Mouse (Mus musculus) frontal cortex, postnatal 36 days (tissue): ENCODE data around the gene Col11a2.
A peak's percentile ranks its signal among the peaks of the same experiment; 100 is the strongest.
"Not testable (repeated sequence)": the region's sequence is repeated elsewhere in the genome, so short reads cannot be mapped to it uniquely, and the experiment has no call there.

Experiments used
- DNase-seq, 2 experiments: peaks; one replicate each; pipeline ENCODE4 v3.0.0; 2022; ENCODE audit warnings: low spot score in 2 of 2

Col11a2 gene

DNA sequence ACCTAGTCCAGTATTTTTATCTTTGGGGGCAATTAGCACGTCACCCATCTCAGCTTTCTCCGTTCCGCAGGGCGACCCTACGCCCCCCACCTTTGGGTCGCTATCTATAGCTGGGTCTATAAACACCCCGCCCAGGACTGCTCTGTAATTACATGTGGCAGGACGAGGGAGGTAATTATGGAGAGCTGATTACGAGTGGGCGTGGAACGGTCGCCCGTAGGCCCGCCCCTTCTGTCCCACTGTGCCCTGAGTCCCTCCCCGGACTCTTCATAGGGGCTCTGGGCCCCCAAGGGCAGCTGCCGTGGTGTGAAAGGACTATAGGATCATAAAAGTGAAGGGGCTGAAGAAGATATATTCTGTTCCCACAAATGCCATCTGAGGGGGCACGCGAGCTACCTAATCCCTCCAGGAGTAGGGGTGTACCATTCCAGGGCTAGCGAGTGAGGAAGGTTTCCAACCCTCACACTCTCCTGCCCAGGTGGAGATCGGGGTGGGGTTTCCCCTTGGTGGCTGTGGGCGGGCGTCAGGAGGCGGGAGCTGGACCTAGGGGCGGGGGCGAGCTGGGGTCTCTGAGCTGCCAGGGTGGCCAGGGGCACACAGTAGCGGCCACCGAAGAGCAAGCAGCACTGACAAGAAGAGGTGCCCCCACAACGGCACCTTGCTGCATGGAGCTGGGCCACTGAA lies at the start of gene Col11a2:
Gene Col11a2, plus strand, starts transcription at position 560 of the 684 bp plus-strand sequence.
- DNase-seq: no peak

DNA sequence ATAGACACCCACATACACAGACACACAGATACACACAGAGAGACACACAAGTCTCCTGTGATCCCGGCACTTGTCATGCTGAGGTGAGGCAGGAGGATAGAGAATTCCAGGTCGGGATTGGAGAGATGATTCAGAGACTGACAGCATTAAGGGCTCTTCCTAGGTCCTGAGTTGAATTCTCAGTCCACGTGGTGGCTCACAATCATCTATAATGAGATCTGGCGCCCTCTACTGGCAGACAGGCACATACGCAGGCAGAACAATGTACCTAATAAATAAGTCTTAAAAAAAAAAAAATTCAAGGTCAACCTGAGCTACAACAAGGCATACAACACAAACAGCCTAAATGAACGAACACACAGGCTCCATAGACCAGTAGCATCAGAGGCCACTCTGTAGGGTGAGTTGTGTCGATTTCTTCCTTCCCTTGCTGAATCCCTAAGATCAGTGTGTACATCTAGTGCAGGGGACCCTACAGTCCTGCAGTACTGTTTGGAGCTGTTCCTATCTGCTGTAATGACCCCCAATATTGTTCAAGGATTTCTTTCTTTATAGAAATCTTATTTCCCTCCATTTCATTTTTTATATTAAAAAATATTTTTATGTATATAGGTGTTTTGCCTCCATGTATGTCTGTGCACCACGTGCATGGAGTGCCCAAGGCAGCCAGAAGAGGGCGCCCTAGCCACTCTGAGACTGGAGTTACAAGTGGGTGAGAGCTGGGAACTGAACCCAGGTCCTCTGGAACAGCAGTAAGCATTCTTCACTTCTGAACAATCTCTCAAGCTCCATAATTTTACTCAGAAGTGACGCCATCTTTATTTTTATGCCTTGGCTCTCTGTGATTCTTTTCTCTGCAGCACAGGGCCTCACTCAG lies 47.2 kb upstream of the Col11a2 start:
- DNase-seq: peak in 1 of 2 experiments; percentile 34

DNA sequence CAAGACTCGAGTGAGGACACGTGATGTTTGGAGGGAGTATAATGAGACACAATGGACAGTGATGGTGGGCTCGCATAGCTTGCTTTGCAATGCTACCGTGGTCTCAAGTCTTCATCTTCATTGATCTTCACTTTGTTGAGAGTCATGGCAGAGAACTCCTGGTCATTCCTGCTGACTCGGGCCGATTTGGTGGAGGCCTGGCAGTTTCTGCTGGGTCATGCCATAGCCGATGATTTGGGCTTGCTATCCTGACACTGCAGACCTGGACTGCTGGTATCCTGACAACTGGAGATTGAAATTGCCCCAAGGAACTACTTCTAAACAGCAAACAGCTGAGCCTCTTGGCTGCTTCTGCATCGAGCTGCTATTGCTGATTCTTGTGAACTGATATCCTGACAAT lies 44.3 kb upstream of the Col11a2 start:
- no peak for DNase-seq

DNA sequence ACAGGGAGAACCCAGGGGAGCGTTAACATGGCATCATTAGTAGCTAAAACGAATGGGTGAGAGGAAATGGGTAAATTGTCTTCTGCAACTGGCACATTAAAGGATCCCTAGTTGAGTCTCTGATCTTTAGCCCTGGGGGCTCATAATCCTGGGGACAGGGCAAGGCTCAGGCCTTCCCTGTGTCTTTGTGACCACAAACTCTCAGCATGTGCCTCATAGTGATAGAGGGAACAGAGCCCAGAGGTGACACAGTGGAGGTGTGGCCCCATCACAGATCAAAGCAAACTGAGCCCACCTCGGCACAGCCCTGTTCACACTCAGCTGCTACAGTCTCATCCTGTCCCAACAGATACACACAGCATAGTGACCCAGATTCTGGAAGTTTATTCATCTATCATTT lies 43.6 kb upstream of the Col11a2 start:
- DNase-seq: no peak

DNA sequence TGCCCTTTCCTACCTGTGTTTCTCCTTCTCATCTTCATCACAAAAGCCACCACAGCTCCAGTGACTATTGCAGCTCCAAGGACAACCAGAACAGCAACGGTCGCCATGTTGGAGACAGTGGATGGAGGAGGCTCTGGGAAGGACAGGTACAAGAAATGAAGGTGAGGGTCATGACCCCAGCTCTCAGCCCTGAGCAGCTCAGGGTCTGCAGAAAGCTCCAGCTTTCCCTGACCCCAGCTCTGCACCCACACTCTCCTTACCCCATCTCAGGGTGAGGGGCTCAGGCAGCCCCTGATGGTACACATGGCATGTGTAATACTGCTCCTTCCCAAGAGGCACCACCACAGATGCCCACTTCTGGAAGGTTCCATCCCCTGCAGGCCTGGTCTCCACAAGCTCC lies 42.2 kb upstream of the Col11a2 start:
- not testable (repeated sequence) for DNase-seq

DNA sequence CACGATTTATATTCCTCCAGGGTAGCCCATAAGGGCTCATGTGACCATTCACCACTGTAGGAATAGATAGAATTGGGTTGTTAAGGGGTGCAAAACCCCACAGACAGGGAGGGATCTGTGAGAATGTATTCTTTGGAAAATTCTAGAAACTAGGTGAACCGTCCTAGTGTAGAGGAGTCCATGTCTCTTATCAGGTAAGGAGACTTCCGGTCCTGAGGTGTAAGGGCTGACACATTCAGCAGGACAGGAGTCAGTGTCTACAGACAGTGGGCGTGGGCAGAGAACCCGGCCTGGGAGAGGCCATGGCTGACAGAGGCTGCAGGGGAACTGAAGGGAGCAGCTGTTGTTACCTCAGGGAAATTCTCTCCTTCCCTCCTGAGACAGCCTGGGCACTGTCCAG lies 40.5 kb upstream of the Col11a2 start:
- not testable (repeated sequence) for DNase-seq

DNA sequence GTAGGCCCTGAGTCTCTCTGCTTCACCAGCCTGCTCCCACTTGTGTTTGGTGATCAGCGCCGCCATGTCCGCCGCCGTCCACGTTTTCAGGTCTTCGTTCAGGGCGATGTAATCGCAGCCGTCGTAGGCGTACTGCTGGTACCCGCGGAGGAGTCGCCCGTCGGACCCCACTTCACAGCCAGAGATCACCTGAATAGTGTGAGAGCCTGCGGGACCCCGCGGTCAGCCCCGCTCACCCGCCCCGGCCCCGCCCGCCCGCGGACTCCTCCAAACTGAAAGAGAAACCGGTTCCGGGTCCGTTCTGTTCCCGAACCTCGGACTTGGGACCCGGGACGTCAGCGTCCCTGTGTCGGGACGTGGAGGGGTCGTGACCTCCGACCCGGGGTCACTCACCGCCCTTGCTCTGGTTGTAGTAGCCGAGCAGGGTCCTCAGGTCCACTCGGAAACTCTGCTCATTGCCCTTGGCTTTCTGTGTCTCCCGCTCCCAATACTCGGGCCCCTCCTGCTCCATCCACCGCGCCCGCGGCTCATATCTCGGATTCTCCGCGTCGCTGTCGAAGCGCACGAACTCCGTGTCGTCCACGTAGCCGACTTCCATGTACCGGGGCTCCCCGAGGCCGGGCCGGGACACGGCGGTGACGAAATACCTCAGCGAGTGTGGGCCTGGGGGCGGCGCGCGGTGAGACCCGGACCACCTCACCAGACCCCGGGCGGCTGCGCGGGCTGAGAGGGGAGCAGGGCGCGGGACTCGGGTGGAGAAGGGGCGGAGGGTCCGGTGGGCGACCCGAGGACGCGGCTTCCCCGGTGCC lies 39.7 kb upstream of the Col11a2 start:
- no peak for DNase-seq

DNA sequence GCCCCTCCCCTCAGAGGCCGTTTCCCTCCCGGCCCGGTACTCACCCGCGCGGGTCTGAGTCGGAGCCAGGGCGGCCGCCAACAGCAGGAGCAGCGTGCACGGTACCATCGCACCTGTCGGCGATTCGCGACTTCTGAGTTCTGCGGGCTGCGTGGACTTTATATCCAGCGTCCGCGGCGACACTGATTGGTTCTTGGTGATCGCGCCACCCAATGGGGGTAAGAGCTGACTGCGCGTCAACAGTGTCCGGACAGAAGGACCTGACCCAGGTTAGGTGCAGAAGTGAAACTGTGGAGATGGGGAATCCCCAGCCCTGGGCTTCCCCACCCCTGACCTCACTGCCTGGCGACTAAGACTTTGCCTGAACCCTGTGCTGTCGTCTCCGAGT lies 39.1 kb upstream of the Col11a2 start, which contains the start of gene H2-K1:
Gene H2-K1, minus strand, starts transcription at position 198 of the 388 bp plus-strand sequence.
- DNase-seq: peak; percentile 46 to 69

DNA sequence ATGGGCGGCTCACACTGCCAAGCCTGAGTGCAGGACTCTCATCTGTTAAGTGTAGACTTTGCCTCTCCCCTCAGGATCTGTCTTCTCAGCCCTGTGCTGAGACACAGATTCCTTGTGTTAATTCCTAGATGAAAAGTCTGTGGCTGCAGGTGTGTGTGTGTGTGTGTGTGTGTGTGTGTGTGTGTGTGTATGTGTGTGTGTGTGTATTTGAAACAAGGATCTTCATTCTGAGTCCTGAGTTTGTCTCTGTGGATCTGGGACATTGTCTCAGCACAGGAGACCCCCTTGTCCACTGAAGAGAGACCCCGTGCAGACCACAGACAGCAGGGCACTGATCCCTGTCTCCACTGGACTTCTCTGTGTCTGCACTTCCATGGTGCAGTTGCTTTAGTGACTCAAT lies 38.4 kb upstream of the Col11a2 start:
- not testable (repeated sequence) for DNase-seq

DNA sequence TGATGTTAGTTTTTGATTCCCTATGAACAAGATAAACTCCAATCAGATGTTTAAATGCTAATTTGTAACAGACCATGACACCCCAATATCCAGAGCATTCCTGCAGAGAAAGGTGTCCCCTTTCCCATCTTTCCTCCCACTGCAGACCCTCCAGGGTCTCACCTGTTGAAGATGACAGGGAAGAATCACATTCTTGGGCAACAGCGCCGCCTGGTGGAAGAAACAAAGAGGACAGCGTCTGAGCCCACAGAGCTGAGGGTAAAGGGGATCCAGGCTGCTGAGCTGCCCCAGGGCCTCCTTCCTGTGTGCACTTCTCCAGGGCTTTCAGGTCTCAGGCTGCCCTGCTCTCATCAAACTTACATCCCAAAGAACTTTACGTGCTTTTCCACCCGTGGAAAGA lies 35.8 kb upstream of the Col11a2 start:
- no peak for DNase-seq

DNA sequence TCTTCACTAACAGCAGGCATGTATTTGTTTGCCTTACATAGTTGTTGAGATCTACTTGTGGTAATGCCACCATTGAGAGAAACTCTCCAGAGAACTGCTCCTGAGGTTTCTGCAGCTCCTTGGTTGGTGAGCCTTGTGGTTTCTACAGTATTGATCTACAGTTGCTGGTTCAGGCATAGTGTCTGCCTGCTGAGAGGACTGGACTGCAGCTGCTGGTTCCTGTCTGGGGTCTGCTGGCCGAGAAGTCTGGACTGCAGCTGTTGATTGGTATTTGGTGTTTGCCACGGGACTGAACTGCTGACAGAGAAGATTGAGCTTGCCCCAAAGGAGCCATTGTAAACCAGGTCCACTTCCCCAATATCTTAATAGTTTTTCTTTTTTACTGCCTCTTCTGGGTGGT lies 32.7 kb upstream of the Col11a2 start:
- no peak for DNase-seq

DNA sequence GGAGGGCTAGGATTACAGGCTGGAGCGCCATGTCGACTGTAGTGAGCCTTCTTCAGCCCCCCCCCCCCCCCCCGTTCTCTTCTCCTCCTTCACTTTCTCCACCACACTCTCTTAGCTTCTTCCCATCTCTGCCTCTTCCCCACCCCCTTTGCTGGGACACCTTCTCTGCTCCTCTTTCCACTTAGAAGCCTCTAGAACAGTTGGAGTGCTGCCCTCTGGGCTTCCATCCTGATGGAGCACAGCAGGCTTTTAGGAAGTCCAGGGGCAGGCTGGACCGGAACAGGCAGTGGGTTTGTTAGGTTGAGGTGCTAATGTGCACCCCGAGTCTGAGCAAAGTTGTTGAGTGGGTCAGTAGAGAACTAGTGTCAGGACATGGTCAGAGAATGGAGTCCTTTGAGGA lies 29.1 kb upstream of the Col11a2 start:
- no peak for DNase-seq

DNA sequence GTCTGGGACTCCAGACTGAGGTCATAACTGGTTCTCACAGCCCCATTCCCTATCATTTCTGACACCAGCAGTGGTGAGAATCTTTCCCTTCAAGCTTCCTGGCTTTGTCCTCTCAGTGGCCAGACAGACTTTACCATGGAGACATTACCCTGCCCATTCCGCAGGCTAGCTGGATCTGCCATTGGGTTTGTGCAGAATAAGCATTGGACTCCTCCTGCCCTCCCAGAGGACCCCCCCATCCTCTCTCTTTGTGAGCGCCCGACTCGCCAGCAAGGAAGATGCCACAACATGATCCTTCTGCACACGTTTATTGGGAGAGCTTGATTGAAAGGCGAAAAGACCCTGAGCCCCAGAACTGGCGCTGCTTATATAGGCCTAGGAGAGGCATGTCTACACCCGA lies 25.8 kb upstream of the Col11a2 start:
- DNase-seq: no peak

DNA sequence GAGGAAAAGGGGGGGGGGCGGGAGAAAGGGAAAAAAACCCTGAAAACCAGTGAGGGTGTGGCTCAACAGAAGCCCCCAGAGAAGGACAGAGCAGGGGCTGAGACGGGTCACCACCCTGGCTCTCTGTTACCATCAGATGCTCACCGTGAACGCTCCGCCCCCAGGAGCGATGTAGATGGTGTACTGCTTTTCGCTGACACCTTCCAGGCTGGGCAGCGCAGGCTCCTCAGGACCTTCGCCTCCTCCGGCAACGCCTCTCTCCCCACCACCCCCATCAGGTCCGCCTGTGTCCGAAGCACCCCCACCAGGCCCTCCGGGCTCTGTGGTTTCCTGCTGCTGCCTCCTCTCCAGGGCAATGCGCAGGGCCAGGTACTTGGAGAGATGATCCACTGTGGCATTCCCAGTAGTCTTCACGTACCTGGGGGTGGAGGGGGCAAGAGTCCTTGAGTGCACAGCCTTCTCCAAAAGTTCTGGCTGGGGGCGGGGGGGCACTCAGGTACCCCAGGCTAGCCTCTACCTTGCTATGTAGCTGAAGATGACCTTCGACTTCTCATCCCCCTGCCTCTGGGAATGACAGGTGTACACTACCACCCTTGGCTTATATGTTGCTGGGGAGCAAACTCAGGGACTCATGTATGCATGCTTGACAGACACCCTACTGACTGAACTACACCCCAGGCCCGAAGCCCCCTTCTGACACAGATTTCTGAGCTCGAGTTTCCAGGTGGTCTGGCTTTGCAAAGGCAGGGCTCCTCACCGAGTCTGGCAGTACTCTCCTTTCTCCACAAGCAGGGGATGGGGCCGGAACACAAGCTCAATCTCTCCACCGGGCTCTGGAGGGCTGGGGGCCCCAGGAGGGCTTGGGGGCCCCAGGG lies 17.5 kb upstream of the Col11a2 start:
- DNase-seq: no peak

DNA sequence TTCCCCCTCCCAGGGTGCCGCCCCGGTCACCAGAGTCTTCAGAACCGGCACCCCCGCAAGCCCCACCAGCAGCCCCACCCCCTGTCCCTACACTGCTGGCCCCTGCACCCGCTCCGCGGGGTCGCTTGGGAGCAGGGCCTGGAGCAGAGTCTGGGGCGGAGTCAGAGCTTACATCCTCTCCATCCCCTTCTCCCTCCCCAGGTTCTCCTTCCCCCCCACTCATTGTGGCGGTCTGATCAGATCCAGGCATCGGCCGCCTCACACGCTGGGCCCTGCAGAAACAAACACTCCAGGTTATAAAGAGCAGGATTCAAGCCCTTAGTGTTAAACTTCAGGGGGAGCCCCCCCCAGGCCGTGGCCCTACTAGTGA lies 16.8 kb upstream of the Col11a2 start:
- no peak for DNase-seq

DNA sequence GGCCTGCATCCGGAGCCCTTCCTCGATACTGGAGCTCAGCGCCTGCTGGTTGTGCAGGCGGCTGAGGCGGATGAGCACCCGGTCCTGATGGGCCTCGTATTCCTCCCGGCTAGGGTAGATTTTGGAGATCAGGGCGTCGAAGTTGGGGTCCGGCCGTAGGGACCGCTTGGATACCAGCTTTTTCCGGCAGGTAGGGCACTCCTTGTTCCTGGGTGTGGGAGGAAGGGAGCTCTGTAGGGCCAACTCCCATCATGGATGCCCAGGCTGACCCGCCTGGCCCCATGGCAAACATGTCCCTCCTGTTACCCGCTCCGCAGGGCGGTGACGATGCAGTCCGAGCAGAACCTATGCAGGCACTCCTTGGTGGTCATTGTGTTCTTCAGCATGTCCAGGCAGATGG lies 16.2 kb upstream of the Col11a2 start:
- DNase-seq: no peak

DNA sequence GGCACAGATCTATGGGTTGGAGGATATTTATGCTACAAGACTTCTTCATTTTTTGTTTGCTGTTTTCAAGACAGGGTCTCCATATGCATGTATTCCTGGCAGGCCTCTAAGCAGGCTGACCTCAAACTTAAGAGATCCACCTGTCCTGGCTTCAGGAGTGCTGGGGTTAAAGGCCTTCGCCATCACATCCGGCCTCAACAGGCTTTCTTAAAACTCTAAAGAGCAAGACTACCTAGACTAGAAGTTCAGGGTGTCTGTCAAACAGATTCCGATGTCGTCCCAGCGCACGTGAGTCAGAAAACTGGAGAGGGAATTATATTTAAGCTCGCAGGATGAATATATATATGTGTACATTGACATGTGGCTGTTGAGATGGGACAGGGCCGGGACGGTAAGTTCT lies 15.6 kb upstream of the Col11a2 start:
- DNase-seq: no peak

DNA sequence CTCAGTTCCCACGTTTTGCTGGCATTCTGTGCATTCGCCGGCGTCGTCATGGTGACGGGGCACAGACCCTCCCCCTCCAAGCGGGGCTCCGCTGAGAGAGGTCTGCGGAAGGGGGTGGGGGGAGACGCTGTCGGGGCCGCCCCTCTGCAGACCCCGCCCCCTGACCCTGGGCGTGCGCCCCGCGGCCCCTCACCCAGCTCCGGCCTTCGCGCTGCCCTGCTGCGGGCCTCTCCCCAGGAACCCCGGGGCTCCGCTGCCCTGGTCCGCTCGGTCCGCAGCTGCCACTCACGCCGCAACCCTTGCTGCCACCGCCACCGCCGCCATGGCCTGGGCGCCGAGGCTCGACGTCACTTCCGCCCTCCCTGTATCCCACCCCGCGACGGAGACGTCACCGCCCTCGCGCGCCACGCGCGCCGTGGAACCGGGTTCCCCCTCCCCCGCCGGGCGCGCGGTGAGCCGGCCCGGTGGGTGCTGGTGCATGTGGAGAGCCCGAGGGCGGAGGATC lies 14.9 kb upstream of the Col11a2 start, which contains the start of gene Ring1:
Gene Ring1, minus strand, starts transcription at position 364 of the 505 bp plus-strand sequence.
- DNase-seq: peak; percentile 89 to 93

DNA sequence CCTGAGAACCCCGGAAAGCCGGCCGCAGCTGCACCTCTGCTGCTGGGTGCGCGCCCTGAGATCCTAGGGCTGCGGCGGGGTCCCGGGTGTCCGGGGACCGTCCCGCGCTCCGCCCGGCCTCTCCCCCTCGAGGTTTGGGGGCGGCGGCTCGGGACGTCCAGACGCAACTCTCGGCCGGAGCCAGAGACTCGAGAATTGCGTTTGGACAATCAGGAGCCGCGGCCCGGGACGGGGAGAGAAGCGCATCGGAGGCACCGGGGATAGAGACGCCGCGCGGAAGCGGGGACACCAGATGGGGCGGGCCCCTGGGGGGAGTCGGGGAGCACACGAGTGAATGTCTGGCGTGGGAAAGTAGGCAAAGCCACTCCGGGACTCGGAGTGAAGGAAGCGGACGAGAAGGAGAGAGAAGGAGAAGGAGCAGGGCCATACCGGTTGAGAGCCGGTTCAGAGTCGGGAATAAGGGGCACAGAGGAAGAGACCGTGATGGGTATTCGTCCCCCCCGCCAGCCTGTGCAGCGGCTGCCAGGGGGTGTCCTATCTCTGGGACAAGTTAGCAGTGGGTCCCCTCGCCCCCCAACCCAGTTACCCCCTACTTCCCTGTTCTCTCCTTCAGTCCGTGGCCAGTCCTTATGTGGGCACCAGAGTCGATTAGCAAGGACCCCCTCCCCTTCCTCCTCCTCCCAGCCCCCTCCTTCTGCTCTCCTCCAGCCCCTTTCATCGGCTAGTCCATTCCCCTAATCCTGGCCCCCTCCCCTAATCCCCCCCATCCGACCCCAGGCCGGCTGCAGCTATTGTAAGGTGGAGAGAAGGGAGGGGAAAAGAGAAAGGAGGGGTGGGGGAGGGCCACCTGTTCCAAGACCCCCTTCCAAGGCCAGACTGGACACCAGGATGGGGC lies 14.1 kb upstream of the Col11a2 start:
- no peak for DNase-seq

DNA sequence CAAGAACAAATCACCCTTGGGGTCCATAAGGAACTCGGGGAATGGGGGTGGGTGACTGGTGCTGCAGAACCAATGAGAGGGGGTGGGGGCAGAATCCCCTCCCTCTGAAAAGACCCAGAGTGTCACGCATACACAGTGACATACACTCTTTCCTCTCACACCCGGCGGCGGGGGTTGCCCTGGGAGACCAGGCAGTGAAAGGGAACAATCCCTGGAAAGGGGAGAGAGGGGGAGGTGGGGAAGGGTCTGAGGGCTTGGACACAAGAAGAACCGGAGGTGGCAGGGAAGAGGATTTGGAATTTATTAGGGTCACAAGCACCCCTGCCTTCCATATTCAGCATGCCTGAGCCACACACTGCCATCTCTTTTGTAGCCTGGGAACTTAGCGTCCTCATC lies 13.5 kb upstream of the Col11a2 start:
- no peak for DNase-seq
